8 mouse cellular contexts compared by ENCODE assay signal in the genomic region with DNA sequence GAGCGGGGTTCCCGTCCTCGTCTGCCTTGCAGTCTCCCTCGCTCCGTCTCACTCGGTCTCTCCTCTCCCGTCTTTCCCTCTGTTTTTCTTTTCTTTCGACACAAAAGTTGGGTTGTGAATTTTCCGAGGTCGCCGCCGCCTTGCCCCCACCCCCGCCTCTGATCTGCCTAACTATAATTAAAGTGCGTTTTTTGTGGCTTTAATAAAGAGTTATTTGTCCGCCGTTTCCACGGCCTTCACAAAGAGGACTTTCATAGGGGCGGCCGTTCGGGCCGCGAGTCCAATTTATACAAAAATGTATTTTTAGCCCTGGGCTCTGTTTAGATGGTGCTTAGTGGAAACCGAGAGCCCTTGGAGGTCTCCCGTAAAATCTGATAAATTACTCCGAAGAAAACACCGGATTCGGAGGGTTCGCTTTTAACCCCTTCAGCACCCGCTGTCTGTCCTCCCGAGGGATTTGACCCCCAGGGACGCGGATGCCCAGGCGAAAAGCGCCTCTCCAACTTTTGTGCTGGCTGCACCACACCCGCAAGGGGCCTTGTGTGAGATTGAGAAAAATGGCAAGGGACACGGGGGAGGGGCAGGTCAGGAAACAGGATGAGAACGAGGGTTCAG. TPM values are rescaled to one million over a fixed set of nuclear protein-coding genes. Genes with fewer than 3 reads are reported as not detected.
A peak's percentile ranks its signal among the peaks of the same experiment; 100 is the strongest.
DNase-seq lines count a peak whose midpoint lies in the region; ATAC-seq lines count a peak whose summit lies in the region.

No protein-coding gene starts in this region.

- no peak for ATAC-seq in forebrain, embryonic 12.5 days (ENCODE audit: low FRiP score)
- no peak for ATAC-seq in intestine, embryonic 14.5 days (replicated peaks; ENCODE audit: low FRiP score, low TSS enrichment, low read depth)
- no peak for ATAC-seq in midbrain, embryonic 16.5 days
- no peak for ATAC-seq in erythroblast, adult 5-6 weeks (replicated peaks; ENCODE audit: low FRiP score, poor library complexity, severe bottlenecking)

- peak overlapping the region; percentile 91 for H3K4me2 ChIP-seq in forebrain, embryonic 12.5 days
- peak overlapping the region; percentile 93 for H3K4me2 ChIP-seq in intestine, embryonic 14.5 days (ENCODE audit: low read length)
- peak overlapping the region; percentile 57 for H3K4me2 ChIP-seq in midbrain, embryonic 16.5 days (ENCODE audit: low read length)

- peak; percentile 22 to 46 for DNase-seq in heart, adult 18-20 months
- DNase-seq in heart, postnatal 25 days (ENCODE audit: low spot score): no peak
- peak; percentile 72 for DNase-seq in intestine, embryonic 14.5 days (ENCODE audit: low spot score)
- DNase-seq in layer of hippocampus, adult 18-20 months (ENCODE audit: low spot score in 2 of 2): no peak
- no peak for DNase-seq in left cerebral cortex, adult 8-10 months (ENCODE audit: low spot score in 2 of 2)

- no peak overlapping the region; the same call in 1 of the 2 replicates for H3K27ac ChIP-seq in forebrain, embryonic 12.5 days
- no peak overlapping the region for H3K27ac ChIP-seq in intestine, embryonic 14.5 days (ENCODE audit: low read depth)
- H3K27ac ChIP-seq in midbrain, embryonic 16.5 days (ENCODE audit: low read length): no peak overlapping the region

- peaks cover 72% of the 10 kb centered on the region for H3K4me1 ChIP-seq in forebrain, embryonic 12.5 days
- H3K4me1 ChIP-seq in intestine, embryonic 14.5 days (replicated peaks; ENCODE audit: control insufficient read depth, insufficient read depth, low read length): peaks cover 58% of the 10 kb centered on the region
- peaks cover 65% of the 10 kb centered on the region for H3K4me1 ChIP-seq in midbrain, embryonic 16.5 days (ENCODE audit: control insufficient read depth, insufficient read depth, low read length)

- peak overlapping the region; percentile 47 for H3K4me3 ChIP-seq in forebrain, embryonic 12.5 days (replicated peaks)
- peak overlapping the region; percentile 50 for H3K4me3 ChIP-seq in intestine, embryonic 14.5 days (ENCODE audit: low read depth, low read length)
- peak overlapping the region; percentile 30 for H3K4me3 ChIP-seq in midbrain, embryonic 16.5 days (ENCODE audit: low read depth, low read length)

- intact Hi-C loops in heart, postnatal 25 days (cut with DNase I): loop anchor here (2.0 to 5.0 kb wide), 2 partner anchors 55 to 318 kb away; no protein-coding TSS in a partner anchor

- H3K36me3 ChIP-seq in forebrain, embryonic 12.5 days (replicated peaks): no peaks in the 10 kb centered on the region
- H3K36me3 ChIP-seq in intestine, embryonic 14.5 days (ENCODE audit: control insufficient read depth, insufficient read depth, low read length): no peaks in the 10 kb centered on the region
- no peaks in the 10 kb centered on the region for H3K36me3 ChIP-seq in midbrain, embryonic 16.5 days (ENCODE audit: control insufficient read depth, insufficient read depth, low read length)

- H3K9ac ChIP-seq in forebrain, embryonic 12.5 days: no peak overlapping the region
- peak overlapping the region; percentile 29; the same call in 1 of the 2 replicates for H3K9ac ChIP-seq in intestine, embryonic 14.5 days (ENCODE audit: low read length)
- no peak overlapping the region for H3K9ac ChIP-seq in midbrain, embryonic 16.5 days (ENCODE audit: low read depth, low read length)

- 0% methylated on average over 37 of the region's 37 CpGs for WGBS in forebrain, embryonic 12.5 days
- WGBS in intestine, embryonic 14.5 days: under 1% methylated on average over 37 of the region's 37 CpGs
- under 1% methylated on average over 37 of the region's 37 CpGs for WGBS in midbrain, embryonic 16.5 days

- peaks cover 100% of the 10 kb centered on the region for H3K27me3 ChIP-seq in forebrain, embryonic 12.5 days
- peaks cover 77% of the 10 kb centered on the region for H3K27me3 ChIP-seq in intestine, embryonic 14.5 days (replicated peaks; ENCODE audit: control insufficient read depth, insufficient read depth, low read length)
- H3K27me3 ChIP-seq in midbrain, embryonic 16.5 days (ENCODE audit: control insufficient read depth, insufficient read depth, low read depth, low read length): peaks cover 52% of the 10 kb centered on the region

- no peaks in the 10 kb centered on the region for H3K9me3 ChIP-seq in forebrain, embryonic 12.5 days
- H3K9me3 ChIP-seq in intestine, embryonic 14.5 days (ENCODE audit: control insufficient read depth, low read length): no peaks in the 10 kb centered on the region
- no peaks in the 10 kb centered on the region for H3K9me3 ChIP-seq in midbrain, embryonic 16.5 days (replicated peaks; ENCODE audit: control insufficient read depth, low read length, poor library complexity, severe bottlenecking)

RNA-seq across cellular contexts. Expression of a gene that starts 7.9 kb away (rescaled TPM):
- 1 to 10 TPM; 2.7 to 3.8 TPM for total RNA-seq in heart, adult 18-20 months (2021)
- total RNA-seq in heart, postnatal 25 days (2021): 10 to 100 TPM in 1 of 2 experiments, 1 to 10 TPM in 1; 2.4 to 23.4 TPM
- 1.4 and 1.9 TPM in 2 replicates for polyA plus RNA-seq in forebrain, embryonic 12.5 days (2016; fragmentation: Nextera tagmentation; extraction: Ambion mirVana)
- polyA plus RNA-seq in intestine, embryonic 14.5 days (2014; fragmentation: Nextera tagmentation; extraction: Ambion mirVana): 2.1 and 2.7 TPM in 2 replicates
- 8.8 and 10.2 TPM in 2 replicates for polyA plus RNA-seq in midbrain, embryonic 16.5 days (2015; fragmentation: Nextera tagmentation; extraction: Ambion mirVana)
- not detected in 2 replicates for total RNA-seq in erythroblast, adult 5-6 weeks (2015; ENCODE audit: low replicate concordance)
- not detected in 2 replicates for total RNA-seq in erythroblast, adult 5-6 weeks (2017; ENCODE audit: low replicate concordance)
- total RNA-seq in layer of hippocampus, adult 18-20 months (2021): 1 to 10 TPM; 7.2 to 7.8 TPM
- 1 to 10 TPM; 4.4 to 8.9 (median 6.2) TPM for total RNA-seq in left cerebral cortex, adult 8-10 months (2022)

Comparison
In these comparisons a context has a peak if more than half of its experiments do, and no peak if none do; other contexts are left out.
1. DNase-seq: peak in heart, adult 18-20 months (2 of 2) and intestine, embryonic 14.5 days (single experiment); none in heart, postnatal 25 days (single experiment), layer of hippocampus, adult 18-20 months (0 of 2) and left cerebral cortex, adult 8-10 months (0 of 2).
2. Peak in every context shown above with its lines, with median percentiles within 50 percentile points of each other: H3K4me2 ChIP-seq and H3K4me3 ChIP-seq.